Mouse (Mus musculus) liver, adult 2 months (tissue): Measurements from ENCODE around the gene Arl9.

ENCODE experiments used
- CTCF ChIP-seq: fragments of 200-500 bp; IDR thresholded peaks from 2 replicates; pipeline ENCODE4 v1.5.1; 2011; ENCODE audit warnings: low read depth, low read length, control low read depth
- POLR2A ChIP-seq: fragments of 200-500 bp; IDR thresholded peaks from 2 replicates; pipeline ENCODE4 v1.6.1; 2011; ENCODE audit warnings: low read length, control low read depth; ENCODE audit not compliant: insufficient read depth; ENCODE audit errors: extremely low read depth

GRCm38 (mm10) chr5:77052616-77053015 lies 48.8 kb downstream of the Arl9 start:
- TF ChIP-seq CTCF (no peak), POLR2A (no peak)
